Mouse (Mus musculus) adipocyte (in vitro differentiated cells): ENCODE measurements around the gene Jsrp1.

Source experiments
- DNase-seq: peaks from one replicate; pipeline ENCODE4 v3.0.0-alpha.2; 2016; ENCODE audit warnings: low spot score

The Jsrp1 gene

DNA sequence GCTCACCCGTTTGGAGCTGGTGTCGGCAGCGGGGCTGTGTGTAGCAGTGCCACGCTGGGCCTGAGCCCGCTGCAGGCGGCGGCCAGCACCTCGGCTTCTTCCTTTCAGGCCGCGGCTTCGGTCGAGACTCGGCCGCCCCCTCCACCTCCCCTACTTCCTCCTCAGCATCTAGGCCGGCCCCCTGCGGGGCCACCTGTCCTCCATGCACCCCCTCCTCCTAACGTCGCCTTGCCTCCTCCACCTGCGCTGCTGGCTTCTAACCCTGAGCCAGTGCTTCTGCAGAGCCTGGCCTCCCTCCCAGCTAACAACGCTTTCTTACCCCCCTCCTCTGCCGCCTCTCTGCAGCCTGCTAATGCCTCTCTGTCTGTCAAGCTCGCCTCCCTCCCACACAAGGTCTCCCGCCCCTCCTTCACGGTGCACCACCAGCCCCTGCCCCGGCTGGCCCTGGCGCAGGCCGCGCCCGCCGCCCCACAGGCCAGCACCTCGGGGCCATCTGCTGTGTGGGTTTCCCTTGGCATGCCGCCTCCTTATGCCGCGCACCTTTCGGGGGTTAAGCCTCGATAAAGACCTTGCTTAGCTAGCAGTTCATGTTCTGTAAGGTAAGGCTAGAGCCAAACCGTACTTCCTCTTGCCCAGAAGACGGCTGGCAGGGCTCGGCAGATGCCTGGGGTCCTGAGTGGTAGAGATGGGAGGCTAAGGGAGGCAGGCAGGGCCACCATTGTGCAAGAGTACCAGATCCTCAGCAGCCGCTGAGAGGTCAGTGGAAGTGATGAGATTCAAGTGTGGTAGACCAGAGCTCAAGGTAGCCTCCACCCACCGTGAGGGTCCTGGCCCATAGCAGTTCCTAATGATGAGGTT lies 20.9 kb downstream of the Jsrp1 start:
- DNase-seq = no peak

DNA sequence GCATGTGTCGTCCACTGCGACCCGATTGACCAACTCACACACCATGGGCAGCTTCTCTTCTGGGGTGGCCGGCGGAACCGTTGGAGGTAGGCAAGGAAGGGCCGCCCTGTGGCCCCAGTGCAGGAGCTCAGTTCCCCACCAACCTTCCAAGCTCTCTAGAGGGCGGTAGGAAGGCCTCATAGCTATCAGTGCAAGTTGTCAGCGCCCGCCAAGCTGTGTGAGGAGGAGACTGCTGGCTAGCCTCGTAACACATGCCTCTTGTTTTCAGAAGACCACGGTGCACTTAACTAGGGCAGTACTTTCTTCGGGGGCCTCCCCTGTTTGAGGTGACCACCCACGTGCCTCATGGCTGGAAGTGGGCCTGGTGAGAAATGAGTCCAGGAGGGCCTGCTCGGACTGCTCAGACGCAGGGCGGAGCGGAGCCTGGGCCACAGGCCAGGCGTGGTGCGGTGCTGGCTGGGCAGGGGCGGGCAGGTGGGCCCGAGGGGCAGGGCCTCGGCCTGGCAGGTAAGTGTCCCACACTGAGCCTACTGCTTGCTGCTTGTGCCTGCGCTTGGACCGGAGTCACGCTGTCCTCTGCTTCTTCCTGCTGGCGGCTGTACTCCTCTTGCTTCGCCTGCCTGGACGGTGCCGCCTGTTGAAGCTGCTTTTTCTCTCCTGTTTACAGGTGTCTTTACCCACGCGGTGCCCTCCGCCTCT lies 21.7 kb downstream of the Jsrp1 start:
- no peak for DNase-seq

DNA sequence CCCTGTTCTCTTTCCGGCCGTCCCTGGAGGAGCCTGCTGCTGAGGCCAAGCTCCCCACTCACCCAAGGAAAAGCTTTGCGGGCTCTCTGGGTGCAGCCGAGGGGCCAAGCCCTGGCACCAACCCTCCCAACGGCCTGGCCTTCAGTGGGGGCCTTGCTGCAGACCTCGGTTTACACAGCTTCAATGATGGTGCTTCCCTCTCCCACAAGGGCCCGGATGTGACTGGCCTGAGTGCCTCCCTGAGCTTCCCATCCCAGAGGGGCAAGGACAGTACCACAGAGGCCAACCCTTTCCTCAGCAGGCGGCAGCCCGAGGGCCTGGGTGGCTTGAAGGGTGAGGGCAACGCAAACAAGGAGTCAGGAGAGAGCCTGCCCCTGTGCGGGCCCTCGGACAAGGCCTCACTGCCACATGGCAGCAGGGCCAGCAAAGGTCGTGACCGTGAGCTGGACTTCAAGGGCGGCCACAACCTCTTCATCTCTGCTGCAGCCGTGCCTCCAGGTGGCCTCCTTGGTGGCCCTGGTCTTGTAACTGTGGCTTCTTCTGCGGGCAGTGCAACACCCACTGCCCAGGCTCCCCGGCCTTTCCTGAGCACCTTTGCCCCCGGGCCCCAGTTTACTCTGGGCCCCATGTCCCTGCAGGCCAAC lies 22.4 kb downstream of the Jsrp1 start:
- no peak for DNase-seq

DNA sequence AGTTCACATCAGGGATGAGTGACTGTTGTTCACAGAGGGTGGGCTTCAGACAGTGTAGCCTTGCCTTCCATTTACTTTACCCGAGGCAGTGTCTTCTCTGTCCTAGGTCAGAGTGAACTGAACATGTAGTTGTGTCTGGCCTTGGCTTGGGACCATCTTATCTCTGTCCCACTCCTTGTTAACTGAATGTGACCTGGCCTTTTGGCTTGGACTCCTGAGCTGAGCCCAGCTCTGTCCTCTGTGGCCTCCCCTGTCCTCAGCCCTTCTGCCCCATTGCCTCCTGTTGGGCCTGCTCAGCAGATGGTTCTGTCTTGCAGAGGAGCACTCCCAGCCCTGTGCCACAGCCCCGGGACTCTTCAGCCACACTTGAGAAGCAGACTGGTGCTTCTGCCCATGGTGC lies 25.8 kb downstream of the Jsrp1 start:
- no peak for DNase-seq

DNA sequence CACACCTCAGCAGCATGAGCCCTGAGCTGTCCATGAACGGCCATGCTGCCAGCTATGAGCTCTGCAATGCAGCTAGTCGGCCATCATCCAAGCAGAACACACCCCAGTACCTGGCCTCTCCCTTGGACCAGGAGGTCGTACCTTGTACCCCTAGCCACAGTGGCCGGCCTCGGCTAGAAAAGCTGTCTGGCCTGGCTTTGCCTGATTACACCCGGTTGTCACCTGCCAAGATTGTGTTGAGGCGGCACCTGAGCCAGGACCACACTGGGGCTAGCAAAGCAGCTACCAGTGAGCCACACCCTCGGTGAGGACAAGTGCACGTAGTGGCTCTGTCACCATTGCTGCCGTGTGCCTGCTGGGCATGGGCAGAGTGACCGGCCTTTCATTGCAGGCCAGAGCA lies 27.3 kb downstream of the Jsrp1 start:
- no peak for DNase-seq

DNA sequence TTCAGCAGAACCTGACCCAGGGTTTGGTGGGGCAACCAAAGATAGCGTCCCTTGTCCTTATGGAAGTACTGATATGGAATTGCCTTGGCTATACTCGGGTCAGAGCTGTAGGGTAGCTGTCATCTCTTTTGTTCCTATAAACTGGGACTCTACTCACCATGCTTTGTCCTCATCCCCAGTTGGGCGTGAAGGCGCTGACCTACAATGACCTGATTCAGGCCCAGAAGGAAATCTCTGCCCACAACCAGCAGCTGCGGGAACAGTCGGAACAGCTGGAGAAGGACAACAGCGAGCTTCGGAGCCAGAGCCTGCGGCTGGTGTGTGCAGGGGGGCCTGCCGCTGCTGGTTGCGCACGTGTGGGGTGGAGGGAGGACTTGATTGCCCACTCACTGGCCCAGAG lies 28.4 kb downstream of the Jsrp1 start:
- DNase-seq = no peak

DNA sequence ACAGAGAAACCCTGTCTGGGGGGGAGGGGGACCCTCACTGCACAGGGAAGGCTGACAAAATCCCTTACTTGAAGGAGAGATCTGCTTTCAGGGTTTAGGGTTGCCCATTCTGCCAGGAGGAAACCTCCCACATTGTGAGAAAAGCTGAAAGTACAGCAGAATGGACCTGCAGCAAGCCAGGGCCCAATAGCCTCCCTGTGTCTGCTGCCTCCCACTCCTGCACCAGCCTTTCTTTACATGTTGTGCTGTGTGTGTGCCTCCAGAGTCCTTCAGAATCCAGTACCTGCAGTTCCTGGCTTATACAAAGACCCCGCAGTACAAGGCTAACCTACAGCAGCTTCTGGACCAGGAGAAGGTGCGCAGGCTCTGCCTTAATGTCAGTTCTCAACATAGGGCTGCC lies 29.0 kb downstream of the Jsrp1 start:
- DNase-seq = no peak

DNA sequence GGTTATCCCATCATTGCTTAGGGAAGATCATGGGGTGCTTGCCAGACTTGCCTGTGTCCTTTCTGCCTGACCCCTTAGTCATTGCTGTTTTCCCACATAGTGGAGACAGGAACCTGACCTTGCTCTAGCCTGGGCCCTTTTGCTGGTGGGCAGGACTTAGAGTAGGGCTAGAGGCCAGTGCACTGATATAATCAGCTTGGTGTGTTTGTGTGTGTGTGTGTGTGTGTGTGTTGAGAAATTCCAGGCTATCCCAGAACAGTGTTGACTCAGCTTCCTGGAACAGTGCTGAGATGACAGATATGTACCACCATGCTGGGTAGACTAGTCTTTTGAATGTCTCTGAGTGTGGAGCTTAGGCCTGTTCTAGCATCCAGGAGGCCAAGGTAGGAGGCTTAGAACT lies 33.7 kb downstream of the Jsrp1 start:
- no peak for DNase-seq

DNA sequence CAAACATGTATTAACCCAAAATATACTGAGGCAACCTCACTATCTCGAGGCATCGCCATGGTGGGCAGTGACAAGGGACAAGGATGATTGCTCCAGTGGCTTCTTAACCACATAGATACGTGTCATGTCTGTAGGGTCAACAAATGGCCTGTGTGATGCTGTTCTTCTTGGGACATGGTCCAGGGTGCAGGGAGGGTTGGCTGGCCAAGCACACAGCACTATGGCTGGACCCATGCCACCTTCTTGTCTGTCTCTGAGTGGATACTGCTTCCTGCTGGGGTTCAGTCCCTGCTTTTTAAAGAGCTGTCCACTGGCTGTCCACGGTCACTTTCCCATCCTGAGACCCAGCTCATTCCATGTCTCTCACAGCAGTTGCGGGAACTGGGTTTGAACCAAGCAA lies 36.2 kb downstream of the Jsrp1 start:
- DNase-seq = no peak

DNA sequence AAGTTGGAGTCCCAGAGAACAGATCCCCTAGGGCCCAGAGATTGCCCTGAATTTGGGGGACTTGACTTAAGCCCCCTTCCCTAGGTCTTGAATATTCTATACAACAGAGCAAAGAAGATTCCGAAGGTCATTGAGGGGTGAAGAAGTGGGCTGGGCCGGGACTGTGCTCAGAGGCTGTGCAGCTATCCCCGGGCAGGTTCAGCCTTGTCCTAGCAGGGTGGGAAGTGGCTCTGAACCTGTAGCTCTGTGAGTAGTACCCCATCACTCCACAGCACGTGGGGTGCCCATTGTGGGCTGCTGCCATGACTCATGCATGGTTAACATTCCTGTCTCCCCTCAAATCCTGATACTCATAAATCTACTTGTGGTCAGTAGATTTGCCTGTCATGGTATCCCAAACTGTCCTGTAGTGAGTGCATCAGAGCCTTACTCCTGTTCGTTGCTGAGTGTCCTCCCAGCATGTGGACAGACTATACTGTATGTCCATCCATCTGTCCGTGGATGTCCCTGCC lies 36.9 kb downstream of the Jsrp1 start:
- DNase-seq = no peak

DNA sequence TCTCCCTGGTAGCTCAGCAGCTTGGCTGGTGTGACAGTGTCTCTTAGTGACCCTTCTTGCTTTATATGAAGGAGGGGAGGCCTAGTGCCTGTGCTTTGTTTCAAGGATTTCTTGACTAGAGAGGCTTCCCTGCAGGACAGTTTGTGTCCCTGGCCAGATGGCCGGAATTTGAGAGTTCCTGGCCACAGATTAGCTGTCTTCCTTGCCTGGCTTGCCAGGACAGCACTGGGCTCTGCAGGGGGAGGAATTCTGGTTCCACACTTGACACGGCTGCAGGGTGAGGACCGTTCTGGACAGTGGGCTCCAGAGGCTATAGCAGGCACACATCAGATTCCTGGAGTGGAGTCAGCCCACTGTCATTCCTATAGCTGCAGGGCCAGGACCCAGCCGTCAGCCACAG lies 37.6 kb downstream of the Jsrp1 start:
- no peak for DNase-seq

DNA sequence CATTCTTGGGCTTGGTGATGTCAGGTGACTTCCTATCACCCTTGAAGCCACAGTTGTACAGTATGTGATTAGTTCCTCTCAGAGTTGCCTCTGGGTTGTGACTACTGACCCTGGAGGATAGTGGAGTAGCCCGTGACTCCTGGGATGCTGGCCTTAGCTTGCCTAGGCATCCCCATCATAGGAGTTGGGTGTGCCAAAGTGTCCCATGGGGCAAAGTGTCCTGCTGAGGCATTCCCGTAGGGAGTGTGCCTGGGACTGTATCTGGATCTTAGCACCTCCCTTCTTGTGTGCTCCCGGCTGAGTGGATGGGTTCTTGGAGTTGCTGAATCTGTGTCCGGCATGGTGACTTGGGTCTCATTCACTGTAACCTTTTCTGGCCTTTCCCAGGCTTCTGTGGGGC lies 38.3 kb downstream of the Jsrp1 start:
- no peak for DNase-seq

DNA sequence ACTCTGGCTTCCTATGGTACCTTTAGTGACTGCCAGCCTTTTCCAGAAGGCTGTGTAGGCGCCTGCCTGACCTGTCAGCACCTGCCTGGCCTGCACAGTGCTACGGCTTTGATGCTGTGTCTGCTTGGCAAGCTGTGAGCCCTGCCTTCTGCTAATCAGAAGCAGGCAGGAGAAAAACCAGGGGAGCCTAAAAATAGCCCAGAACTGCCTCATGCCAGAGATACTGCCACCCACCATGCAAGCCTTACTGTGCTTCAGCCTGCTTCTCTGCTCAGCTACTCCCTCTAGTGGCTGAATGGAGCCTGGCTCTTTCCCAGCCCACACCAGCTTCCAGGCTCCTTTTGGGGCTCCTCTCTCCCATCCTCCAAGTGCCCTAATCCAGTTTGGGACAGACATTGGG lies 38.7 kb downstream of the Jsrp1 start:
- DNase-seq = peak; percentile 87

DNA sequence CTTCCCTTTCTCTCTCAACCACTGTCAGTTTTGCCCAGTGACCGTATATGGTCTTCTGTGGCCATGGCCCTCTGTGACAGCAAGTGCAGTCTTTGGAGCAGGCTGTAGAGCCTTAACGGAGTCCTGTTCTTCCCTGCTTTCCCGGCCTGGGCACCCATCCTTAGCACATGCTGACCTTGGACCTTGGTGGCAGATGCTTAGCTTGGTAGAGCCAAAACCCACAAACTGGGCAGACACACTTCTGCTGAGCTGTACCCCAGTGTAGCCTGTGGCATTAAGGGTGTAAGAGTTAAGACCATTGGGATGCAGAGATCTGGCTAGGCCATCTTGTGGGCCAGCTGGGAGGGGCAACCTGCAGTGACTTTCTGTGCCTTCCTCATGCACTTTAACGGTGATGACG lies 39.5 kb downstream of the Jsrp1 start:
- peak; percentile 64 for DNase-seq

DNA sequence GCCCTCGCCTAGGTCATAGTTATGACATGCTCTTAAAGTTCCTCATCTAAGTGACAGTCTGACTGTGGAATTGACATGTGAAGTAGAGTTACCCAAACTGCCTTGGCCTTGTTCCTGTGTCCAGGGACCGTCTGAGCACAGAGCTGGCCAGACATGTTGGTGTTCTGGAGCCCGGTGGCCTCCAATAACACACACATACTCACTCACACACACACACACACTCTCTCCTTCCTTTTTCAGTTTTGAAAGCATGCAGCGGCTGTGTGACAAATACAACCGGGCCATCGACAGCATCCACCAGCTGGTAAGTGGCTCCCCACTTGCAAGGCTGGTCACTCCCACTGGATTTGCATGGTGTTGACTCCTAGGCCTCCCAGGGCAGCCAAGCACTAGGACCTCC lies 44.9 kb downstream of the Jsrp1 start:
- DNase-seq = no peak

DNA sequence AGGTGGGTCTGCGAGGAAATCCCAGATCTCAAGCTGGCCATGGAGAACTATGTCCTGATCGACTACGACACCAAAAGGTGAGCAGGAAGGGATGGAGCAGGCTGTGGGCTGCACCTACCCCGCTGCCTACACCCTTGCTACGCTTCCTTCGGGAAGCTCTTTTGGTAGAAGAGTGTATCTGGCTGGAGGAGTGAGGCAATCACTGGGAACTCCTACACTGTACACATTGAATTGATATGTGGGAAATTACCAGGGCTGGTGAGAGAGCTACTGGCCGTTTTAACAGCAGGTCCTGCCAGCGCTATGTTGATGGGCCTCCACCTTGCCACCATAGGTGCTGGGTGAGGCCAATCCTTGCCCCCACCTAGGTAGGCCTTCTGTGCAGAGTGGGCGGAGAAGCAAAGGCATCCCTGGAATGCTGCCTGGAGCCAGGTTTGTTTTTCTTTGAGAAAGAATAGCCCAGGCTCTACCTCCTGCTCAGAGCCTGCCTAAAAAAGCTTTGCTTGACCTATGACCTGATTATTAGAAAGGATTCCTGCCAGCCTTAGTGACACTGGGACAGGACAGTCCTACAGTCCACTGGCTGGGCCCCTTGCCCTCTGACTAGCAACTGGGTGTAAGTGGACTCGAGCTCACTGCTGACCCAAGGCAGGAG lies 47.0 kb downstream of the Jsrp1 start:
- peak; percentile 79 for DNase-seq

DNA sequence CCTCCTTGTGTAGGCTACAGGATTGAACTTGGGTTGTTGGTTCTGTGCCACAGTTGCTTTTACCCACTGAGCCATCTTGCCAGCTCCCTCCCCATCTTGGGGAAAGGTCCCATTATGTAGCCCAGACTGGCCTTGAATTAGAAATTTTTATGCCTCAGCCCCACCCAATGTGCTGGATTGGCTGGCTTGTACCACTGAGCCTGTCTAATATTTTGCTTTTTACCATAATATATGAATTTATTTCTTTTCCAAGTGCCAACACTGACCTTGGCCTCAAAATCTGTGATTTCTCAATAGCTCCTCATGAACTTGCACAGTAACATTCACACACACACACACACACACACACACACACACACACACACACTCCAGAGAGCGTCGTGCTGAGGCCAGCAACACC lies 47.6 kb downstream of the Jsrp1 start:
- peak; percentile 97 for DNase-seq

DNA sequence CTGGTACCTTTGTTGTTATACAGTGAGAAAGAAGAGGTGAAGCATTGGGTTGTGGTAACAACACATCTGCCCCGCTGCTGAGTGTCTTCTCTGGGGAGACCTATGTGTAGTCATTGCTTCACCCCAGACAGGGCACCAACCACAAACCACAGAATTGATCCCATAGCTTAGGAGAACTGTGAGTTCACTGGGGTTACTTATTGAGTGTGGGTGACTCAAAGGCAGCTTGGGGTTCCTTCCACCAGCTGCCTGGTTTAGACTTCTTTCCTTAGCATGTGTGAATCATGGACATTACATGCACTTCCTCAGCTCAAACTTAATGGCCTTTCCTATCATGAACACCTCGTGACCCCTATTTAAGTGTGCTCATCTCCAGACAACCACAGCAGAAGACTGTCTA lies 49.8 kb downstream of the Jsrp1 start:
- DNase-seq = no peak

DNA sequence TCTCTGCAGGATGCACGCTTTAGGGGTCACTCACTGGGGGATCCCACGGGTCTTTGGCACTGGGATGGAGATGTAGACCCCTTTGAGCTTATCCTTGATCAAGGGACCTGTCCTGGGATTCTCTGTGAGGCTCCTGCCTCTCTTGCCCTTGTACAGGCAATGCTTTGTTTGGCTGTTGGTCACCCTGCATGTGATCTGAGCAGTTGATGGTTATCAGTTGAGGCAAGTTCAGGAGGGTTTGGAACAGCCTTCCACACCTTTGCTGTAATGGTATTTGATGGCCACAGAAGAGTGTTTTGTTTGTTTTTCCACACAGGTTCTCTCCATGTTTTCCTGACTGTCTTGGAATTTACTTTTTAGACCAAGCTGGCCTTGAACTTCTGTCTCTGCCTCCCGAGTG lies 51.5 kb downstream of the Jsrp1 start:
- DNase-seq = no peak

DNA sequence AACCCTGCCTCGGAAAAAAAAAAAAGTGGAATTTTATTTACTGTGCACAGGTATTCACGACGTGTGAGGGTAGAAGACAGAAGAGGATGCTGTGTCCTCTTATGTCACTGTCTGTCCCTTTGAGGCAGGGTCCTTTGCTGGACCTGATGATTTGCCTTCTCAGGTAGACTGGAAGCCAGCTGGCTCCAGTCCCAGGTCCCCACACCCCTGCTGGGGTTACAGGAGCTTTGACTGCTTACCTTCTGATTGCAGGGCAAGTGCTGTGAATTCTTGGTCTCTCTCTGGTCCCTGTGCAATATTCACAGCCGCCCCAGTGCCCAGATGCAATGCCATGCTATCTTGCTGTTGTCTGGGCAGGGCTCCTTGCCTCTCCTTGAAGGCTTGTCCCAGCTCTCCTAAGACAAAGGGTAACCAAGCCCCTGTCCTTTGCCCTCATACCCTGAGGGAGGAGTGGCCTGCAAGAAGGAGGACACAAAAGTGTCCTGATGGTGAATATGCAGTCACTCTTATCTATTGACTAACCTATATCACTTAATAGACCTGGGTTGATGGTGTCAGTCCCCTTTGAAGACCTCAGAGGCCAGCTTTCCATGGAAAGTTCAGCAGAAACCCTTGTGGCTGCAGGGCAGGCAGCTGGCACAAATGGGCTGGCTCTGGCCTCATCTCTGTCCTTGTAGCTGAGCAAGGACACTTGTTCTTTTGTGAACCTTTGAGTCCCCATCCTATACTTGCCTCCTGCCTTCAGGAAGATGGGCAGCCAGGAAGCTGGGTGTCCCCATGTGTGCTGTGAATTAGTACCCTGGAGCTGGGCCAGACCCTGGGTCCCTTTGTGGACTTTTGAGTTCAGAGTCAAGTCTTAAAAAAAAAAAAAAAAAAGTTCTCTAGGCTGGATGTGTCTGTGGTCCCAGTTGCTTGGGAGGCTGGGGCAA lies 52.4 kb downstream of the Jsrp1 start:
- no peak for DNase-seq

DNA sequence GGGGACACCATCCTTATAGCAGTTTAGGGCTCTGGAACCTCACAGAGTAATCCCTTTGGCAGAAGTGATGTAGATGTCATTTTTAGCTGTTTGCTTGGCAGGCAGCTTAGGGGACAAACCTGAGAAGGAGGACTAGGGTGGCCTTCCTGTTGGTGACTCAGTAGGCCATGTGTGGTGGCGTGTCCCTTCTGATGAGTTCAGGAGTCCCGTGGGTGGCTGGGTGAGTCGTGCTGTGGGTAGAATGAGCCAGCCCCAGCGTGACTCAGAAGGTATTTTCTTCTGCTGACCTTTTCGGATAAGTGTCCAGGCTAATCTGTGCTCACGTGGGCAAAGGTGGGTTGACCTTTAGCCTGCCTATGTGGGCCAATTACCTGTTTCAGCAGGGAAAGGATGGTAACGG lies 54.6 kb downstream of the Jsrp1 start:
- DNase-seq = no peak
